Mouse (Mus musculus) inflammation-experienced regulatory T-cells, adult 16 weeks (primary cell): Measurements from ENCODE around the gene Uri1. TPM values are rescaled to one million over a fixed set of nuclear protein-coding genes. Genes with fewer than 3 reads are reported as not detected.

ENCODE experiments used
- polyA plus RNA-seq: library from polyadenylated mRNA; unstranded; fragments of 100-300 nt; shearing (Covaris generic); gene quantifications from one replicate; pipeline ENCODE4 v1.2.1, GENCODE M21; 2017

The Uri1 gene
- polyA plus RNA-seq, result 17.3 TPM

GRCm38 (mm10) chr7:38023451-38023850 is at the start of gene Uri1:
Gene Uri1, minus strand, starts transcription at chr7:38023551.

Other genes with a start within 250 kb of the Uri1 start
- gene Zfp536, start 249.9 kb downstream of the Uri1 start, polyA plus RNA-seq, result 0.35 TPM
- 2.1 TPM for gene Ccne1, start 84.0 kb upstream of the Uri1 start, polyA plus RNA-seq
- 161 TPM for gene 1600014C10Rik, start 159.7 kb upstream of the Uri1 start, polyA plus RNA-seq
- gene Plekhf1, start 204.5 kb upstream of the Uri1 start, polyA plus RNA-seq, result 0.63 TPM
- gene Pop4, start 247.9 kb upstream of the Uri1 start, polyA plus RNA-seq, result 30.4 TPM